Mouse (Mus musculus) heart, embryonic 16.5 days (tissue): Measurements from ENCODE around the gene Slc24a3. TPM values are rescaled to one million over a fixed set of nuclear protein-coding genes. Genes with fewer than 3 reads are reported as not detected.

ENCODE experiments used
- ATAC-seq: fragments of 200-750 bp; cut with Nextera tagmentation; replicated peaks from 2 replicates; pipeline ENCODE4 v1.8.0; 2017; ENCODE audit warnings: moderate number of reproducible peaks; ENCODE audit not compliant: insufficient read depth, low FRiP score; ENCODE audit errors: extremely low read depth
- H3K27ac ChIP-seq: fragments of 300-500 bp; sonication (generic); 2 replicates; pipeline ENCODE4 v1.5.1; 2014; ENCODE audit warnings: mild to moderate bottlenecking, low read length, control low read depth, moderate library complexity
- H3K27me3 ChIP-seq: fragments of 300-500 bp; sonication (generic); 2 replicates; pipeline ENCODE4 v1.6.1; 2014; ENCODE audit warnings: low read length, mixed read lengths; ENCODE audit not compliant: control insufficient read depth, insufficient read depth
- H3K36me3 ChIP-seq: fragments of 300-500 bp; sonication (generic); 2 replicates; pipeline ENCODE4 v1.6.1; 2014; ENCODE audit not compliant: control insufficient read depth, insufficient read depth
- H3K4me1 ChIP-seq: fragments of 300-500 bp; sonication (generic); 2 replicates; pipeline ENCODE4 v1.6.1; 2014; ENCODE audit warnings: low read length, mixed read lengths; ENCODE audit not compliant: control insufficient read depth, insufficient read depth
- H3K4me2 ChIP-seq: fragments of 300-500 bp; sonication (generic); 2 replicates; pipeline ENCODE4 v1.6.1; 2014; ENCODE audit warnings: low read depth, mild to moderate bottlenecking, control low read depth, low read length
- H3K4me3 ChIP-seq: fragments of 300-500 bp; sonication (generic); 2 replicates; pipeline ENCODE4 v1.5.1; 2014; ENCODE audit warnings: mild to moderate bottlenecking, control low read depth, low read length
- H3K9ac ChIP-seq: fragments of 300-500 bp; sonication (generic); 2 replicates; pipeline ENCODE4 v1.6.1; 2014; ENCODE audit warnings: low read length, control low read depth
- H3K9me3 ChIP-seq: fragments of 300-500 bp; sonication (generic); replicated peaks from 2 replicates; pipeline ENCODE4 v1.6.1; 2016; ENCODE audit warnings: low read length; ENCODE audit not compliant: control insufficient read depth
- WGBS: fragments of 180-500 bp; shearing (Covaris S2); extraction: QIAGEN DNeasy Blood & Tissue Kit; methylation state at CpG from one replicate; pipeline ENCODE4 v1.1.7; 2014; 5-methylcytosine and 5-hydroxymethylcytosine counted together
- polyA plus RNA-seq: library from polyadenylated mRNA; unstranded; fragments of >200 nt; fragmentation: Nextera tagmentation; extraction: Ambion mirVana; gene quantifications from 2 replicates; pipeline ENCODE4 v1.2.1, GENCODE M21; 2015

Gene Slc24a3
- polyA plus RNA-seq, 1 experiment from 2014 or later = 0.83 TPM

- ATAC-seq = no peak
- no peak overlapping the region for H3K4me3 ChIP-seq
- no peaks in the 10 kb centered on the region for H3K27me3 ChIP-seq
- H3K36me3 ChIP-seq = no peaks in the 10 kb centered on the region
- H3K9ac ChIP-seq = no peak overlapping the region
- 64% methylated on average over 2 of the region's 2 CpGs for WGBS
- no peak overlapping the region for H3K27ac ChIP-seq
- H3K4me2 ChIP-seq = no peak overlapping the region
- no peaks in the 10 kb centered on the region for H3K9me3 ChIP-seq
- no peaks in the 10 kb centered on the region for H3K4me1 ChIP-seq
Observed at GRCm38 (mm10) chr2:145188828-145189227, 21.3 kb downstream of the Slc24a3 start.

GRCm38 (mm10) chr2:145196043-145196442 is 28.5 kb downstream of the Slc24a3 start:
- H3K9ac ChIP-seq = no peak overlapping the region
- H3K4me2 ChIP-seq = no peak overlapping the region
- H3K36me3 ChIP-seq = no peaks in the 10 kb centered on the region
- no peak for ATAC-seq
- H3K27me3 ChIP-seq = no peaks in the 10 kb centered on the region
- whole genome bisulfite sequencing = 53% methylated on average over 3 of the region's 3 CpGs
- H3K27ac ChIP-seq = no peak overlapping the region
- no peaks in the 10 kb centered on the region for H3K4me1 ChIP-seq
- H3K9me3 ChIP-seq = no peaks in the 10 kb centered on the region
- no peak overlapping the region for H3K4me3 ChIP-seq

- Histone ChIP-seq H3K36me3 (no peaks in the 10 kb centered on the region), H3K9me3 (no peaks in the 10 kb centered on the region), H3K4me2 (no peak overlapping the region), H3K27ac (no peak overlapping the region), H3K9ac (no peak overlapping the region), H3K4me1 (no peaks in the 10 kb centered on the region), H3K4me3 (no peak overlapping the region), H3K27me3 (no peaks in the 10 kb centered on the region)
- WGBS = 87% methylated on average over 7 of the region's 7 CpGs
- ATAC-seq = no peak
Observed at GRCm38 (mm10) chr2:145196501-145197042, 29.0 kb downstream of the Slc24a3 start.

- WGBS = 87% methylated on average over 4 of the region's 4 CpGs
- ATAC-seq = no peak
- H3K36me3 ChIP-seq = no peaks in the 10 kb centered on the region
Observed at GRCm38 (mm10) chr2:145197076-145197475, 29.5 kb downstream of the Slc24a3 start.

GRCm38 (mm10) chr2:145213587-145213986 is 46.0 kb downstream of the Slc24a3 start:
- H3K27me3 ChIP-seq = no peaks in the 10 kb centered on the region
- H3K9me3 ChIP-seq = no peaks in the 10 kb centered on the region
- no peak overlapping the region for H3K27ac ChIP-seq
- no peak for ATAC-seq
- no peaks in the 10 kb centered on the region for H3K36me3 ChIP-seq
- no peaks in the 10 kb centered on the region for H3K4me1 ChIP-seq
- 95% methylated on average over 11 of the region's 11 CpGs for WGBS
- H3K4me3 ChIP-seq = no peak overlapping the region
- no peak overlapping the region for H3K4me2 ChIP-seq
- H3K9ac ChIP-seq = no peak overlapping the region

More at GRCm38 (mm10) chr2:145197076-145197475, 29.5 kb downstream of the Slc24a3 start:
- no peaks in the 10 kb centered on the region for H3K4me1 ChIP-seq
- no peak overlapping the region for H3K27ac ChIP-seq
- no peak overlapping the region for H3K4me3 ChIP-seq
- H3K27me3 ChIP-seq = no peaks in the 10 kb centered on the region
- H3K4me2 ChIP-seq = no peak overlapping the region
- H3K9ac ChIP-seq = no peak overlapping the region
- no peaks in the 10 kb centered on the region for H3K9me3 ChIP-seq

GRCm38 (mm10) chr2:145214086-145214831 is 46.7 kb downstream of the Slc24a3 start:
- Histone ChIP-seq H3K9me3 (no peaks in the 10 kb centered on the region), H3K9ac (no peak overlapping the region), H3K36me3 (no peaks in the 10 kb centered on the region), H3K27me3 (no peaks in the 10 kb centered on the region), H3K27ac (no peak overlapping the region), H3K4me1 (no peaks in the 10 kb centered on the region), H3K4me3 (no peak overlapping the region), H3K4me2 (no peak overlapping the region)
- WGBS = 82% methylated on average over 8 of the region's 8 CpGs
- ATAC-seq = no peak

GRCm38 (mm10) chr2:145216580-145216979 is 49.0 kb downstream of the Slc24a3 start:
- WGBS = 50% methylated on average over 2 of the region's 2 CpGs
- Histone ChIP-seq H3K9ac (no peak overlapping the region), H3K36me3 (no peaks in the 10 kb centered on the region), H3K4me1 (no peaks in the 10 kb centered on the region), H3K4me2 (no peak overlapping the region), H3K4me3 (no peak overlapping the region), H3K27ac (no peak overlapping the region), H3K27me3 (no peaks in the 10 kb centered on the region), H3K9me3 (no peaks in the 10 kb centered on the region)
- no peak for ATAC-seq

GRCm38 (mm10) chr2:145217422-145217821 is 49.9 kb downstream of the Slc24a3 start:
- no peak for ATAC-seq

GRCm38 (mm10) chr2:145219246-145219645 is 51.7 kb downstream of the Slc24a3 start:
- no peaks in the 10 kb centered on the region for H3K4me1 ChIP-seq
- no peak overlapping the region for H3K9ac ChIP-seq
- no peak overlapping the region for H3K27ac ChIP-seq
- no peak overlapping the region for H3K4me2 ChIP-seq
- no peak overlapping the region for H3K4me3 ChIP-seq
- no peak for ATAC-seq
- 71% methylated on average over 6 of the region's 6 CpGs for WGBS
- H3K27me3 ChIP-seq = no peaks in the 10 kb centered on the region
- H3K9me3 ChIP-seq = no peaks in the 10 kb centered on the region
- H3K36me3 ChIP-seq = no peaks in the 10 kb centered on the region

More at GRCm38 (mm10) chr2:145217422-145217821, 49.9 kb downstream of the Slc24a3 start:
- Histone ChIP-seq H3K36me3 (no peaks in the 10 kb centered on the region), H3K4me2 (no peak overlapping the region), H3K9me3 (no peaks in the 10 kb centered on the region), H3K9ac (no peak overlapping the region), H3K27ac (no peak overlapping the region), H3K4me3 (no peak overlapping the region), H3K27me3 (no peaks in the 10 kb centered on the region), H3K4me1 (no peaks in the 10 kb centered on the region)
- 97% methylated on average over 2 of the region's 2 CpGs for WGBS
